Mouse (Mus musculus): ENCODE results near the gene Glt28d2.

DNA sequence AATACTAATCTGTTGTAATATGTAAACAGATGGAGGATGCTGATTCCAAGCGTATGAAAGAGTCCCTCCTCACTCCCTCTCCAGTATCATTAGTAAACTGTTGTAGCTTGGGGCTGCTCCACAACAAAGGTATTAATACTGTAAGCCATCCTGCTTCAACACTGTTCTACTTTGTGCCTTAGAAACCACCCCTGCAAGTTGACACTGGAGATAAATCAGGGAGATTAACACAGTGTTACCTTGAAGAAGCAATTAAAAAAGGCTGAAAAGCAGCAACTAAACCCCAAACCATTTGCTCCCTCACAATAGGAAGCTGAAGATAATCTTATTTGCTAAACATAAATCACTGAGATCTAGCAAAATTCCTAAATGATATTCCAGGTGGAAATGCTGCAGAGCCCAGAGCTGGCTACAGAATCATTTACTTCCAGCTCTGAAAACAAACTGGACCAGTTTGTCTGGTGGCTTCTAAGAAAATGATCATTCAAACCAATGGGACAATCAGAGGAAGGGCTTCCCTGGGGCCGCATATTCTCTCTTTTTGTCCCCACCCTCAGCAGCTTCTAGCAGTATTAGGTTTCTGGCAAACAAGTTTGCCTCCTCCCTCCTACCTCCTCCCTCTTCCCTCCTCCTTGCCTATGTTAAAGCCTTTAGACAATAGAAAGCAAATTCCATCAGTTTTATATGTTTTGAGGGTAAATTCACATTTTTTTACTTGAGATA is 45.7 kb downstream of the Glt28d2 start:
- TF ChIP-seq CTCF (IDR thresholded peaks at IDR 0.05), result no peak
- no peak for TF ChIP-seq EP300 (IDR thresholded peaks at IDR 0.05)

Data from lung, postnatal 0 days (tissue).